Mouse (Mus musculus) midbrain, postnatal 0 days (tissue): ENCODE results near the gene Fermt1. TPM values are rescaled to one million over a fixed set of nuclear protein-coding genes. Genes with fewer than 3 reads are reported as not detected.

Experiments used
- ATAC-seq: fragments of 200-750 bp; cut with Nextera tagmentation; 2 replicates; pipeline ENCODE4 v1.8.0; 2017; ENCODE audit warnings: moderate number of reproducible peaks, mild to moderate bottlenecking, moderate TSS enrichment, moderate library complexity; ENCODE audit not compliant: low FRiP score
- DNase-seq: peaks from one replicate; pipeline ENCODE4 v3.0.0-alpha.2; 2015; ENCODE audit warnings: low spot score
- H3K27ac ChIP-seq: fragments of 300-500 bp; sonication (generic); 2 replicates; pipeline ENCODE4 v1.5.1; 2014; ENCODE audit warnings: low read depth, mild to moderate bottlenecking, low read length, mixed read lengths
- H3K27me3 ChIP-seq: fragments of 300-500 bp; sonication (generic); 2 replicates; pipeline ENCODE4 v1.6.1; 2014; ENCODE audit warnings: low read length, control low read depth, mixed read lengths; ENCODE audit not compliant: insufficient read depth
- H3K36me3 ChIP-seq: fragments of 300-500 bp; sonication (generic); 2 replicates; pipeline ENCODE4 v1.6.1; 2014; ENCODE audit warnings: low read length, control low read depth, mixed read lengths; ENCODE audit not compliant: insufficient read depth
- H3K4me1 ChIP-seq: fragments of 300-500 bp; sonication (generic); 2 replicates; pipeline ENCODE4 v1.6.1; 2014; ENCODE audit warnings: mild to moderate bottlenecking, control low read depth, antibody characterized with exemption, low read length, mixed read lengths; ENCODE audit not compliant: insufficient read depth
- H3K4me2 ChIP-seq: fragments of 300-500 bp; sonication (generic); 2 replicates; pipeline ENCODE4 v1.6.1; 2014; ENCODE audit warnings: low read depth, mild to moderate bottlenecking, low read length, mixed read lengths; ENCODE audit not compliant: poor library complexity, severe bottlenecking
- H3K4me3 ChIP-seq: fragments of 300-500 bp; sonication (generic); 2 replicates; pipeline ENCODE4 v1.5.1; 2014; ENCODE audit warnings: low read depth, mild to moderate bottlenecking, low read length, moderate library complexity
- H3K9ac ChIP-seq: fragments of 300-500 bp; sonication (generic); replicated peaks from 2 replicates; pipeline ENCODE4 v1.6.1; 2014; ENCODE audit warnings: mild to moderate bottlenecking, low read length, moderate library complexity, mixed read lengths; ENCODE audit not compliant: poor library complexity, severe bottlenecking
- H3K9me3 ChIP-seq: fragments of 300-500 bp; sonication (generic); 2 replicates; pipeline ENCODE4 v1.6.1; 2016; ENCODE audit warnings: low read length, control low read depth
- CTCF ChIP-seq: IDR thresholded peaks from 2 replicates; pipeline ENCODE4 v1.5.1; 2016; ENCODE audit warnings: antibody characterized with exemption, mild to moderate bottlenecking
- WGBS: fragments of 180-500 bp; shearing (Covaris S2); extraction: QIAGEN DNeasy Blood & Tissue Kit; methylation state at CpG from one replicate; pipeline ENCODE4 v1.1.7; 2014; 5-methylcytosine and 5-hydroxymethylcytosine counted together
- polyA plus RNA-seq: library from polyadenylated mRNA; unstranded; fragments of >200 nt; fragmentation: Nextera tagmentation; extraction: Ambion mirVana; gene quantifications from 2 replicates; pipeline ENCODE4 v1.2.1, GENCODE M21; 2015
- total RNA-seq: library from RNA; depleted of rRNA; stranded (reverse); fragments of >200 nt; gene quantifications from 2 replicates; pipeline ENCODE4 v1.2.3, GENCODE M21; 2014

Gene Fermt1
- total and polyA plus RNA-seq, 2 experiments from 2014 or later, result 0.22 TPM; not detected in 1

- no peak overlapping the region for H3K4me3 ChIP-seq
- no peak overlapping the region for H3K9ac ChIP-seq
- H3K27ac ChIP-seq, result no peak overlapping the region
- DNase-seq, result no peak
- no peak for TF ChIP-seq CTCF
- no peak for ATAC-seq
- H3K27me3 ChIP-seq, result peaks cover 30% of the 10 kb centered on the region
- no peaks in the 10 kb centered on the region for H3K36me3 ChIP-seq
- no peaks in the 10 kb centered on the region for H3K9me3 ChIP-seq
- H3K4me2 ChIP-seq, result no peak overlapping the region
- H3K4me1 ChIP-seq, result 0 out of 2 replicates have a peak, but pooled peaks cover 3% of the 10 kb centered on the region
- 56% methylated on average over 1 of the region's 1 CpGs for WGBS
Measured at GRCm38 (mm10) chr2:132876991-132877390, 68.7 kb downstream of the Fermt1 start.

GRCm38 (mm10) chr2:132873657-132874326 lies 71.9 kb downstream of the Fermt1 start:
- Histone ChIP-seq H3K9me3 (no peaks in the 10 kb centered on the region), H3K4me2 (no peak overlapping the region), H3K36me3 (no peaks in the 10 kb centered on the region), H3K27me3 (peaks cover 11% of the 10 kb centered on the region), H3K27ac (no peak overlapping the region), H3K4me1 (no peaks in the 10 kb centered on the region), H3K4me3 (no peak overlapping the region), H3K9ac (no peak overlapping the region)
- ATAC-seq (no peak), DNase-seq (no peak)
- no peak for TF ChIP-seq CTCF
- whole genome bisulfite sequencing, result 79% methylated on average over 10 of the region's 10 CpGs

- no peak for ATAC-seq
- WGBS, result 70% methylated on average over 3 of the region's 3 CpGs
- Histone ChIP-seq H3K4me3 (no peak overlapping the region), H3K4me2 (no peak overlapping the region), H3K9me3 (no peaks in the 10 kb centered on the region), H3K27ac (no peak overlapping the region), H3K4me1 (no peaks in the 10 kb centered on the region), H3K9ac (no peak overlapping the region), H3K36me3 (peaks cover 5% of the 10 kb centered on the region; the same call in 1 of the 2 replicates), H3K27me3 (no peaks in the 10 kb centered on the region)
- no peak for DNase-seq
- no peak for TF ChIP-seq CTCF
Measured at GRCm38 (mm10) chr2:132871663-132872062, 74.0 kb downstream of the Fermt1 start.

GRCm38 (mm10) chr2:132870286-132870685 lies 75.4 kb downstream of the Fermt1 start:
- H3K4me2 ChIP-seq, result no peak overlapping the region
- no peak for TF ChIP-seq CTCF
- DNase-seq, result no peak

GRCm38 (mm10) chr2:132869682-132870081 lies 76.0 kb downstream of the Fermt1 start:
- TF ChIP-seq CTCF, result no peak
- Histone ChIP-seq H3K4me3 (no peak overlapping the region), H3K4me2 (no peak overlapping the region), H3K27me3 (no peaks in the 10 kb centered on the region), H3K36me3 (peaks cover 14% of the 10 kb centered on the region; the same call in 1 of the 2 replicates), H3K9me3 (no peaks in the 10 kb centered on the region), H3K9ac (no peak overlapping the region), H3K4me1 (no peaks in the 10 kb centered on the region), H3K27ac (no peak overlapping the region)
- 89% methylated on average over 5 of the region's 5 CpGs for WGBS
- no peak for DNase-seq
- ATAC-seq, result no peak

More at GRCm38 (mm10) chr2:132870286-132870685, 75.4 kb downstream of the Fermt1 start:
- no peaks in the 10 kb centered on the region for H3K27me3 ChIP-seq
- H3K9ac ChIP-seq, result no peak overlapping the region
- ATAC-seq, result no peak
- no peaks in the 10 kb centered on the region for H3K9me3 ChIP-seq
- no peaks in the 10 kb centered on the region for H3K4me1 ChIP-seq
- WGBS, result 82% methylated on average over 4 of the region's 4 CpGs
- H3K4me3 ChIP-seq, result no peak overlapping the region
- peaks cover 11% of the 10 kb centered on the region; the same call in 1 of the 2 replicates for H3K36me3 ChIP-seq
- no peak overlapping the region for H3K27ac ChIP-seq

GRCm38 (mm10) chr2:132867521-132867920 lies 78.2 kb downstream of the Fermt1 start:
- Histone ChIP-seq H3K27me3 (no peaks in the 10 kb centered on the region), H3K36me3 (peaks cover 20% of the 10 kb centered on the region; the same call in 1 of the 2 replicates), H3K4me1 (no peaks in the 10 kb centered on the region), H3K4me2 (no peak overlapping the region), H3K9ac (no peak overlapping the region), H3K9me3 (no peaks in the 10 kb centered on the region), H3K27ac (no peak overlapping the region), H3K4me3 (no peak overlapping the region)
- TF ChIP-seq CTCF, result no peak
- ATAC-seq, result no peak
- no peak for DNase-seq
- 82% methylated on average over 5 of the region's 5 CpGs for WGBS
